Comparison of ENCODE assay signal across 8 mouse cellular contexts in the genomic region with DNA sequence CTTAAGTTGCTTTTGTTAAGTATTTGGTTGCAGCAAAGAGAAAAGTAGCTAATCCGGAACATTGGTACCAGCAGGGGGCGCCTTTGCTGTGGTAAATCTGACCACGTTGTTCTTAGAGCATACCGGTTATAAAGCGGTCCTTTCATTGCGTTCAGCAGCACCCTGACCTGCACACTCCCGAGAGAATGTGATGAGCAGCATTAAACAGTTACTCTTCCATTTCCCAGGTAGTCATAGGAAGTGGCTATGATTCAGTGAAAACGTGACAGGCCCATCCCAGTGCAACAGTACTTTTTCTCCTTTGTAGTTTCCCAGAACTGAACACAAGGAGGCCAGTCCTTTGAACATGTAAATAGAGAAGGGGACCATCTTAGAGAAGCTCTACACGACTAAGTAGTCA. TPM values are rescaled to one million over a fixed set of nuclear protein-coding genes. Genes with fewer than 3 reads are reported as not detected.
DNase-seq lines count a peak whose midpoint lies in the region; ATAC-seq lines count a peak whose summit lies in the region.

No protein-coding gene starts in this region.

- H3K36me3 ChIP-seq in heart, embryonic 13.5 days: no peaks in the 10 kb centered on the region

- no peaks in the 10 kb centered on the region for H3K9me3 ChIP-seq in heart, embryonic 13.5 days

- WGBS in heart, embryonic 13.5 days: 5% methylated on average over 9 of the region's 9 CpGs

- peaks cover 6% of the 10 kb centered on the region; the same call in 1 of the 2 replicates for H3K4me1 ChIP-seq in heart, embryonic 13.5 days

- peak overlapping the region; percentile 11; the same call in 1 of the 2 replicates for H3K4me3 ChIP-seq in heart, embryonic 13.5 days

- H3K27me3 ChIP-seq in heart, embryonic 13.5 days (replicated peaks): no peaks in the 10 kb centered on the region

- H3K9ac ChIP-seq in heart, embryonic 13.5 days: no peak overlapping the region

- H3K4me2 ChIP-seq in heart, embryonic 13.5 days: peak overlapping the region; percentile 58

- H3K27ac ChIP-seq in heart, embryonic 13.5 days (replicated peaks): no peak overlapping the region

- ATAC-seq in heart, embryonic 13.5 days (ENCODE audit: extremely low read depth, insufficient number of reproducible peaks, low FRiP score, low TSS enrichment): no peak; the same call in 1 of the 2 replicates

- peak; percentile 45 to 52 for DNase-seq in CD8-positive naive resting alpha-beta T cell, adult 2 months (ENCODE audit: low read depth in 2 of 2, low spot score in 2 of 2)
- DNase-seq in T-cell, adult 2 months (ENCODE audit: low spot score): peak; percentile 32
- DNase-seq in embryo, embryonic 11.5 days (ENCODE audit: low read depth, low spot score): peak; percentile 46
- DNase-seq in kidney, postnatal 14 days: peak; percentile 72
- DNase-seq in lung, postnatal 10 days: peak; percentile 70
- DNase-seq in retina, postnatal 7 days (ENCODE audit: low read depth, low spot score): peak; percentile 20
- no peak for DNase-seq in MN1 (ENCODE audit: low spot score)

RNA-seq across cellular contexts. Expression of a gene that starts 19.8 kb away (rescaled TPM):
- 0.98 and 1.6 TPM in 2 replicates for polyA plus RNA-seq in heart, embryonic 13.5 days (2015; fragmentation: Nextera tagmentation; extraction: Ambion mirVana)

RNA-seq across cellular contexts. Expression of a gene that starts 45.6 kb away (rescaled TPM):
- not detected in 2 replicates for polyA plus RNA-seq in heart, embryonic 13.5 days (2015; fragmentation: Nextera tagmentation; extraction: Ambion mirVana)
